Mouse (Mus musculus): ENCODE results near the gene Cant1. TPM values are rescaled to one million over a fixed set of nuclear protein-coding genes. Genes with fewer than 3 reads are reported as not detected.
"Not testable (repeated sequence)": the region's sequence is repeated elsewhere in the genome, so short reads cannot be mapped to it uniquely, and the experiment has no call there.

The Cant1 gene
- polyA plus RNA-seq, 1 experiment from 2014 or later, result 30.6 TPM

- no peak for ATAC-seq (ENCODE audit: insufficient number of reproducible peaks, low FRiP score, low TSS enrichment, low read depth)
- H3K4me1 ChIP-seq, result peaks cover 27% of the 10 kb centered on the region
- no peak overlapping the region for H3K27ac ChIP-seq
- no peak overlapping the region for H3K4me3 ChIP-seq
- H3K4me2 ChIP-seq, result no peak overlapping the region
- H3K27me3 ChIP-seq, result no peaks in the 10 kb centered on the region
- no peaks in the 10 kb centered on the region for H3K36me3 ChIP-seq
- 89% methylated on average over 6 of the region's 6 CpGs for WGBS
- no peaks in the 10 kb centered on the region for H3K9me3 ChIP-seq
- H3K9ac ChIP-seq, result no peak overlapping the region
Observed at GRCm38 (mm10) chr11:118378656-118379055, 40.2 kb downstream of the Cant1 start.

- not testable (repeated sequence) for H3K27me3 ChIP-seq; H3K4me3 ChIP-seq; H3K27ac ChIP-seq; ATAC-seq (ENCODE audit: insufficient number of reproducible peaks, low FRiP score, low TSS enrichment, low read depth); H3K9me3 ChIP-seq; H3K36me3 ChIP-seq; H3K9ac ChIP-seq; H3K4me2 ChIP-seq
- peaks cover 47% of the 10 kb centered on the region for H3K4me1 ChIP-seq
Observed at GRCm38 (mm10) chr11:118376323-118376722, 42.6 kb downstream of the Cant1 start.

- ATAC-seq (ENCODE audit: insufficient number of reproducible peaks, low FRiP score, low TSS enrichment, low read depth), result no peak
- no peaks in the 10 kb centered on the region for H3K9me3 ChIP-seq
- no peaks in the 10 kb centered on the region for H3K36me3 ChIP-seq
- no peak overlapping the region for H3K27ac ChIP-seq
- H3K4me3 ChIP-seq, result no peak overlapping the region
- no peaks in the 10 kb centered on the region for H3K27me3 ChIP-seq
- WGBS, result 59% methylated on average over 5 of the region's 5 CpGs
- no peak overlapping the region for H3K4me2 ChIP-seq
- H3K4me1 ChIP-seq, result peaks cover 50% of the 10 kb centered on the region
- H3K9ac ChIP-seq, result no peak overlapping the region
Observed at GRCm38 (mm10) chr11:118375881-118376280, 43.0 kb downstream of the Cant1 start.

GRCm38 (mm10) chr11:118375461-118375860, 43.4 kb downstream of the Cant1 start:
- Histone ChIP-seq H3K27me3 (no peaks in the 10 kb centered on the region), H3K9ac (no peak overlapping the region), H3K4me3 (no peak overlapping the region), H3K36me3 (no peaks in the 10 kb centered on the region), H3K9me3 (no peaks in the 10 kb centered on the region), H3K27ac (no peak overlapping the region), H3K4me2 (no peak overlapping the region), H3K4me1 (peaks cover 50% of the 10 kb centered on the region)
- 60% methylated on average over 8 of the region's 8 CpGs for WGBS
- ATAC-seq (ENCODE audit: insufficient number of reproducible peaks, low FRiP score, low TSS enrichment, low read depth), result no peak

GRCm38 (mm10) chr11:118375006-118375405, 43.9 kb downstream of the Cant1 start:
- ATAC-seq (ENCODE audit: insufficient number of reproducible peaks, low FRiP score, low TSS enrichment, low read depth), result no peak
- no peak overlapping the region for H3K27ac ChIP-seq
- H3K27me3 ChIP-seq, result no peaks in the 10 kb centered on the region
- H3K9ac ChIP-seq, result no peak overlapping the region
- H3K9me3 ChIP-seq, result no peaks in the 10 kb centered on the region
- H3K4me2 ChIP-seq, result no peak overlapping the region
- no peak overlapping the region for H3K4me3 ChIP-seq
- H3K36me3 ChIP-seq, result no peaks in the 10 kb centered on the region
- H3K4me1 ChIP-seq, result peaks cover 50% of the 10 kb centered on the region

- Histone ChIP-seq H3K9me3 (no peaks in the 10 kb centered on the region), H3K27me3 (no peaks in the 10 kb centered on the region), H3K36me3 (no peaks in the 10 kb centered on the region), H3K4me2 (no peak overlapping the region), H3K4me3 (no peak overlapping the region), H3K9ac (no peak overlapping the region), H3K4me1 (peaks cover 49% of the 10 kb centered on the region), H3K27ac (no peak overlapping the region; the same call in 1 of the 2 replicates)
- ATAC-seq (ENCODE audit: insufficient number of reproducible peaks, low FRiP score, low TSS enrichment, low read depth), result no peak
- 65% methylated on average over 5 of the region's 5 CpGs for WGBS
Observed at GRCm38 (mm10) chr11:118374506-118374905, 44.4 kb downstream of the Cant1 start.

GRCm38 (mm10) chr11:118372641-118373040, 46.2 kb downstream of the Cant1 start:
- peak overlapping the region; percentile 81 for H3K27ac ChIP-seq
- H3K4me2 ChIP-seq, result no peak overlapping the region
- H3K9me3 ChIP-seq, result no peaks in the 10 kb centered on the region
- H3K9ac ChIP-seq, result no peak overlapping the region
- H3K36me3 ChIP-seq, result no peaks in the 10 kb centered on the region
- H3K4me3 ChIP-seq, result no peak overlapping the region
- peaks cover 45% of the 10 kb centered on the region for H3K4me1 ChIP-seq
- no peak for ATAC-seq (ENCODE audit: insufficient number of reproducible peaks, low FRiP score, low TSS enrichment, low read depth)
- WGBS, result 34% methylated on average over 7 of the region's 7 CpGs
- no peaks in the 10 kb centered on the region for H3K27me3 ChIP-seq

- peak overlapping the region; percentile 81 for H3K27ac ChIP-seq
- WGBS, result 64% methylated on average over 7 of the region's 7 CpGs
- H3K9ac ChIP-seq, result no peak overlapping the region
Observed at GRCm38 (mm10) chr11:118371876-118372275, 47.0 kb downstream of the Cant1 start.

GRCm38 (mm10) chr11:118369657-118370056, 49.2 kb downstream of the Cant1 start:
- Histone ChIP-seq H3K4me2 (no peak overlapping the region), H3K27me3 (no peaks in the 10 kb centered on the region), H3K9ac (no peak overlapping the region), H3K4me1 (peaks cover 53% of the 10 kb centered on the region), H3K27ac (no peak overlapping the region), H3K4me3 (no peak overlapping the region), H3K36me3 (no peaks in the 10 kb centered on the region), H3K9me3 (no peaks in the 10 kb centered on the region)
- 79% methylated on average over 8 of the region's 8 CpGs for WGBS
- ATAC-seq (ENCODE audit: insufficient number of reproducible peaks, low FRiP score, low TSS enrichment, low read depth), result no peak

More at GRCm38 (mm10) chr11:118371876-118372275, 47.0 kb downstream of the Cant1 start:
- H3K4me3 ChIP-seq, result no peak overlapping the region
- H3K4me2 ChIP-seq, result no peak overlapping the region
- H3K9me3 ChIP-seq, result no peaks in the 10 kb centered on the region
- no peaks in the 10 kb centered on the region for H3K36me3 ChIP-seq
- H3K27me3 ChIP-seq, result no peaks in the 10 kb centered on the region
- no peak for ATAC-seq (ENCODE audit: insufficient number of reproducible peaks, low FRiP score, low TSS enrichment, low read depth)
- H3K4me1 ChIP-seq, result peaks cover 47% of the 10 kb centered on the region

GRCm38 (mm10) chr11:118369251-118369650, 49.6 kb downstream of the Cant1 start:
- Histone ChIP-seq H3K4me1 (peaks cover 53% of the 10 kb centered on the region), H3K4me2 (no peak overlapping the region), H3K36me3 (no peaks in the 10 kb centered on the region), H3K4me3 (no peak overlapping the region), H3K27ac (no peak overlapping the region), H3K9ac (no peak overlapping the region), H3K27me3 (no peaks in the 10 kb centered on the region), H3K9me3 (no peaks in the 10 kb centered on the region)
- no peak for ATAC-seq (ENCODE audit: insufficient number of reproducible peaks, low FRiP score, low TSS enrichment, low read depth)
- WGBS, result 76% methylated on average over 5 of the region's 5 CpGs

- 64% methylated on average over 3 of the region's 3 CpGs for WGBS
- peaks cover 58% of the 10 kb centered on the region for H3K4me1 ChIP-seq
Observed at GRCm38 (mm10) chr11:118368330-118368729, 50.6 kb downstream of the Cant1 start.

GRCm38 (mm10) chr11:118366559-118366958, 52.3 kb downstream of the Cant1 start:
- H3K27ac ChIP-seq, result peak overlapping the region; percentile 89; the same call in 1 of the 2 replicates
- 65% methylated on average over 8 of the region's 8 CpGs for WGBS
- no peak overlapping the region for H3K4me3 ChIP-seq
- no peaks in the 10 kb centered on the region for H3K36me3 ChIP-seq
- no peaks in the 10 kb centered on the region for H3K27me3 ChIP-seq
- no peak overlapping the region for H3K4me2 ChIP-seq
- H3K9me3 ChIP-seq, result no peaks in the 10 kb centered on the region
- ATAC-seq (ENCODE audit: insufficient number of reproducible peaks, low FRiP score, low TSS enrichment, low read depth), result no peak
- H3K4me1 ChIP-seq, result peaks cover 57% of the 10 kb centered on the region
- no peak overlapping the region for H3K9ac ChIP-seq

More at GRCm38 (mm10) chr11:118368330-118368729, 50.6 kb downstream of the Cant1 start:
- H3K4me2 ChIP-seq, result no peak overlapping the region
- H3K27me3 ChIP-seq, result no peaks in the 10 kb centered on the region
- ATAC-seq (ENCODE audit: insufficient number of reproducible peaks, low FRiP score, low TSS enrichment, low read depth), result no peak
- H3K4me3 ChIP-seq, result no peak overlapping the region
- H3K36me3 ChIP-seq, result no peaks in the 10 kb centered on the region
- H3K9ac ChIP-seq, result no peak overlapping the region
- H3K9me3 ChIP-seq, result no peaks in the 10 kb centered on the region
- H3K27ac ChIP-seq, result no peak overlapping the region

GRCm38 (mm10) chr11:118366108-118366507, 52.8 kb downstream of the Cant1 start:
- WGBS, result 50% methylated on average over 3 of the region's 3 CpGs
- Histone ChIP-seq H3K27me3 (no peaks in the 10 kb centered on the region), H3K27ac (peak overlapping the region; percentile 89), H3K4me1 (peaks cover 56% of the 10 kb centered on the region), H3K36me3 (no peaks in the 10 kb centered on the region), H3K9ac (no peak overlapping the region), H3K9me3 (no peaks in the 10 kb centered on the region), H3K4me3 (no peak overlapping the region), H3K4me2 (no peak overlapping the region)
- no peak for ATAC-seq (ENCODE audit: insufficient number of reproducible peaks, low FRiP score, low TSS enrichment, low read depth)
